Mouse (Mus musculus) ES-E14 (cell line): Measurements from ENCODE around the gene Slc6a12.

ENCODE experiments used
- CHD2 ChIP-seq: IDR thresholded peaks from 2 replicates; pipeline ENCODE4 v1.6.1; 2014; ENCODE audit warnings: mild to moderate bottlenecking, low read depth, low read length, inconsistent platforms
- HCFC1 ChIP-seq: IDR thresholded peaks from 2 replicates; pipeline ENCODE4 v1.6.1; 2012; ENCODE audit warnings: low read length, inconsistent platforms, borderline replicate concordance; ENCODE audit not compliant: insufficient read depth
- MAFK ChIP-seq: IDR thresholded peaks from 2 replicates; pipeline ENCODE4 v1.6.1; 2014; ENCODE audit warnings: mild to moderate bottlenecking, low read depth, low read length, inconsistent platforms; ENCODE audit not compliant: insufficient read depth
- ZC3H11A ChIP-seq: IDR thresholded peaks from 2 replicates; pipeline ENCODE4 v1.6.1; 2012; ENCODE audit warnings: low read depth, mild to moderate bottlenecking, inconsistent platforms, low read length, borderline replicate concordance

DNA sequence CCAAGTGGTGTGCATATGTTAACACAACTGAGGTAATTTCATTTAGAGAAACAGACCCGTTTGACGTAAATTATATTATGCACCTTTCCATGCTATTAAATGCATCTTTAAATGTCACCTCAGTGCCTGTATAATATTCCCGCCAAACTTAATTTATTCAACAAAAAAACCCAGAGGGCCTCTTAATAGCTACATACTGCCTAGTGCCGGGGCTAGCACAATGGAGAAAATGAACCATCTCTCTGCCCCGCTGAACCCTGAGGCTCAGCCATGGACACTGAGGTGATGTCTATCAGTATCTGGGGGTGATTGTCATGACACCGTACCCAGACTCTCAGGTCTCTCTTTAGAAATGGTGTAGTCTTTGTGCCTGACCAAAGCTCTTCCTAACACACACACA, 14.4 kb downstream of the Slc6a12 start:
- TF ChIP-seq HCFC1: no peak
- no peak for TF ChIP-seq MAFK
- TF ChIP-seq CHD2: no peak
- no peak for TF ChIP-seq ZC3H11A
